Mouse (Mus musculus): ENCODE measurements around the gene Vmn2r9.
"Not testable (repeated sequence)": the region's sequence is repeated elsewhere in the genome, so short reads cannot be mapped to it uniquely, and the experiment has no call there.

DNA sequence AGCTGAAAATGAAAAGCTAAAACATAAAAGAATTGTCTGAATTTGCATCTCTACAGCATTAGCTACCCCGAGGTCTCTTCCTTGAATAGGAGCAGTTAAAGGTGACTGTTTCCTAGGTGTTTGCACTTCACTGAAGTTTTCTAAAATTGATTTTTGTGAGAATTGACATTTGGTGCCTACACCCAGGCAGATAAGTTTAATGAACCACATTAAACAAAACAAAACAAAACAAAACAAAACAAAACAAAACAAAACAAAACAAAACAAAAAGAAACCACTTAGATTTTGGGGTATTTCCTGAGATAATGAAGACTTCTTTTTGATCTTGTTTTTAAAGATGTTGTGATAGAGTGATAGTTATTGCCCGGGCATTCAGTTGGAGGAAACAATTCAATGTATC is 57.1 kb downstream of the Vmn2r9 start, which contains the start of gene Tmed11:
- TF ChIP-seq ZNF384 (IDR thresholded peaks at IDR 0.05; ENCODE audit: low read depth, low read length); ZC3H11A (IDR thresholded peaks at IDR 0.05; ENCODE audit: borderline replicate concordance, low read depth, low read length); HCFC1 (IDR thresholded peaks at IDR 0.05; ENCODE audit: borderline replicate concordance, insufficient read depth, low read length): not testable (repeated sequence)

All from ES-E14 (cell line).